Mouse (Mus musculus): ENCODE measurements around the gene Fam174b. TPM values are rescaled to one million over a fixed set of nuclear protein-coding genes. Genes with fewer than 3 reads are reported as not detected.
A peak's percentile ranks its signal among the peaks of the same experiment; 100 is the strongest.

Fam174b gene
- 17.9 and 33.9 TPM in 2 replicates for polyA plus RNA-seq (2014; fragmentation: Nextera tagmentation; extraction: Ambion mirVana)

- under 1% methylated on average over 83 of the region's 94 CpGs for WGBS
Measured at GRCm38 (mm10) chr7:73740111-73741035, at the start of gene Fam174b. Fam174b (plus strand) TSS chr7:73740302.

GRCm38 (mm10) chr7:73697092-73697491 is 43.0 kb upstream of the Fam174b start:
- Histone ChIP-seq H3K4me2 (replicated peaks; ENCODE audit: low read depth, low read length) (no peak overlapping the region), H3K9ac (ENCODE audit: low read depth, low read length) (no peak overlapping the region), H3K36me3 (ENCODE audit: control insufficient read depth, insufficient read depth, low read length) (no peaks in the 10 kb centered on the region), H3K4me3 (ENCODE audit: low read length) (no peak overlapping the region), H3K27me3 (ENCODE audit: control insufficient read depth, insufficient read depth, low read length) (no peaks in the 10 kb centered on the region), H3K27ac (ENCODE audit: low read depth, low read length) (no peak overlapping the region), H3K9me3 (ENCODE audit: control insufficient read depth, low read length) (no peaks in the 10 kb centered on the region), H3K4me1 (ENCODE audit: control insufficient read depth, insufficient read depth, low read length) (no peaks in the 10 kb centered on the region)
- WGBS: 58% methylated on average over 3 of the region's 3 CpGs
- no peak for ATAC-seq (ENCODE audit: low FRiP score, low TSS enrichment)

More at GRCm38 (mm10) chr7:73740111-73741035, at the start of gene Fam174b:
- Histone ChIP-seq H3K4me2 (replicated peaks; ENCODE audit: low read depth, low read length) (peak within 1 kb of the TSS; percentile 97), H3K27me3 (ENCODE audit: control insufficient read depth, insufficient read depth, low read length) (peaks cover 6% of the 10 kb centered on the region; the same call in 1 of the 2 replicates), H3K9me3 (ENCODE audit: control insufficient read depth, low read length) (no peaks in the 10 kb centered on the region), H3K27ac (ENCODE audit: low read depth, low read length) (peak within 1 kb of the TSS; percentile 38; the same call in 1 of the 2 replicates), H3K4me1 (ENCODE audit: control insufficient read depth, insufficient read depth, low read length) (peaks cover 13% of the 10 kb centered on the region), H3K9ac (ENCODE audit: low read depth, low read length) (peak within 1 kb of the TSS; percentile 66), H3K36me3 (ENCODE audit: control insufficient read depth, insufficient read depth, low read length) (no peaks in the 10 kb centered on the region), H3K4me3 (ENCODE audit: low read length) (peak within 1 kb of the TSS; percentile 65)
- peak; percentile 94 for ATAC-seq (ENCODE audit: low FRiP score, low TSS enrichment)

- Histone ChIP-seq H3K27me3 (ENCODE audit: control insufficient read depth, insufficient read depth, low read length) (no peaks in the 10 kb centered on the region), H3K9ac (ENCODE audit: low read depth, low read length) (no peak overlapping the region), H3K27ac (ENCODE audit: low read depth, low read length) (no peak overlapping the region), H3K9me3 (ENCODE audit: control insufficient read depth, low read length) (no peaks in the 10 kb centered on the region), H3K36me3 (ENCODE audit: control insufficient read depth, insufficient read depth, low read length) (no peaks in the 10 kb centered on the region), H3K4me3 (ENCODE audit: low read length) (no peak overlapping the region), H3K4me2 (replicated peaks; ENCODE audit: low read depth, low read length) (no peak overlapping the region), H3K4me1 (ENCODE audit: control insufficient read depth, insufficient read depth, low read length) (no peaks in the 10 kb centered on the region)
- ATAC-seq (ENCODE audit: low FRiP score, low TSS enrichment): no peak
Measured at GRCm38 (mm10) chr7:73704305-73704704, 35.8 kb upstream of the Fam174b start.

DNA sequence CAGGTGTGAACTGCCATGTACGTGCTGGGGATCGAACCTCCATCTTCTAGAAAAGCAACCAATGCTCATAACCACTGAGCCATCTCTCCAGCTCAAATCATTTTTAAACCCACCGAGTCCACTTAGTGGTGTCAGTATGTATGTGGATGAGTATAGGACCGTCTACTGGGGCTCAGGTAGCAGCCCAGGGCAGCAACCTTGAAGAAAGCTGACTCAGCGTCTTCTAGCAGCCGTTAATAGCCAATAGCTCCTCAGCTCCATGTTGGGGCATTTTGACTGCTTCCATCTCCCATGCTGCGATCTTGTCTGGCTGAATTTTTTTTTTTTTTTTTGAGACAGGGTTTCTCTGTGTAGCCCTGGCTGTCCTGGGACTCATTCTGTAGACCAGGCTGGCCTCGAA is 26.6 kb upstream of the Fam174b start:
- no peak overlapping the region for H3K4me3 ChIP-seq (ENCODE audit: low read length)

GRCm38 (mm10) chr7:73715928-73716749 is 24.0 kb upstream of the Fam174b start:
- ATAC-seq (ENCODE audit: low FRiP score, low TSS enrichment): peak; percentile 85
- H3K4me1 ChIP-seq (ENCODE audit: control insufficient read depth, insufficient read depth, low read length): no peaks in the 10 kb centered on the region
- no peak overlapping the region for H3K4me3 ChIP-seq (ENCODE audit: low read length)
- H3K9ac ChIP-seq (ENCODE audit: low read depth, low read length): no peak overlapping the region
- H3K27ac ChIP-seq (ENCODE audit: low read depth, low read length): no peak overlapping the region
- no peaks in the 10 kb centered on the region for H3K27me3 ChIP-seq (ENCODE audit: control insufficient read depth, insufficient read depth, low read length)
- H3K36me3 ChIP-seq (ENCODE audit: control insufficient read depth, insufficient read depth, low read length): no peaks in the 10 kb centered on the region
- H3K9me3 ChIP-seq (ENCODE audit: control insufficient read depth, low read length): no peaks in the 10 kb centered on the region; the same call in 1 of the 2 replicates
- H3K4me2 ChIP-seq (replicated peaks; ENCODE audit: low read depth, low read length): no peak overlapping the region
- WGBS: 35% methylated on average over 15 of the region's 15 CpGs

More for the DNA sequence above, 26.6 kb upstream of the Fam174b start:
- WGBS: 90% methylated on average over 8 of the region's 8 CpGs
- ATAC-seq (ENCODE audit: low FRiP score, low TSS enrichment): no peak
- H3K9me3 ChIP-seq (ENCODE audit: control insufficient read depth, low read length): no peaks in the 10 kb centered on the region; the same call in 1 of the 2 replicates
- H3K9ac ChIP-seq (ENCODE audit: low read depth, low read length): no peak overlapping the region
- H3K4me1 ChIP-seq (ENCODE audit: control insufficient read depth, insufficient read depth, low read length): no peaks in the 10 kb centered on the region
- no peak overlapping the region for H3K4me2 ChIP-seq (replicated peaks; ENCODE audit: low read depth, low read length)
- H3K36me3 ChIP-seq (ENCODE audit: control insufficient read depth, insufficient read depth, low read length): no peaks in the 10 kb centered on the region
- H3K27me3 ChIP-seq (ENCODE audit: control insufficient read depth, insufficient read depth, low read length): no peaks in the 10 kb centered on the region
- no peak overlapping the region for H3K27ac ChIP-seq (ENCODE audit: low read depth, low read length)

DNA sequence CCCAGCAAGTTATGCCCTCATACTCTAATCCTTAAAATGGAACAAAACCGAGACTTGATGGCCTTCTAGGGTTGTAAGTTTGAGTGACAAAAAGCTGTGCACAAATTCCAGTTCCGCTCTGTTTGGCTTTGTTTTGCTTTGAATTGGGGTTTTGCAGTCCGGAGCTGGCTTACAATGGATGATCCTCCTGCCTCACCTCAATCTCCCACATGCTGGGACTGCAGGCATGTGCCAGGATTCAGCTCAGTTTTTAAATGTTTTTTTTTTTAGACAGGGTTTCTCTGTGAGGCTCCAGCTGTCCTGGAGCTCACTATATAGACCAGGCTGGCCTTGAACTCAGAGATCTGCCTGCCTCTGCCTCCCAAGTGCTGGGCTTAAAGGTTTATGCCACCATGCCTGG is 23.3 kb upstream of the Fam174b start:
- Histone ChIP-seq H3K27ac (ENCODE audit: low read depth, low read length) (no peak overlapping the region; the same call in 1 of the 2 replicates), H3K9me3 (ENCODE audit: control insufficient read depth, low read length) (no peaks in the 10 kb centered on the region; the same call in 1 of the 2 replicates), H3K36me3 (ENCODE audit: control insufficient read depth, insufficient read depth, low read length) (no peaks in the 10 kb centered on the region), H3K4me3 (ENCODE audit: low read length) (no peak overlapping the region), H3K4me2 (replicated peaks; ENCODE audit: low read depth, low read length) (no peak overlapping the region; the same call in 1 of the 2 replicates), H3K9ac (ENCODE audit: low read depth, low read length) (no peak overlapping the region), H3K4me1 (ENCODE audit: control insufficient read depth, insufficient read depth, low read length) (no peaks in the 10 kb centered on the region), H3K27me3 (ENCODE audit: control insufficient read depth, insufficient read depth, low read length) (no peaks in the 10 kb centered on the region)
- ATAC-seq (ENCODE audit: low FRiP score, low TSS enrichment): no peak
- 50% methylated on average over 3 of the region's 3 CpGs for WGBS

- H3K4me2 ChIP-seq (replicated peaks; ENCODE audit: low read depth, low read length): no peak overlapping the region
- H3K4me3 ChIP-seq (ENCODE audit: low read length): no peak overlapping the region
- no peaks in the 10 kb centered on the region for H3K36me3 ChIP-seq (ENCODE audit: control insufficient read depth, insufficient read depth, low read length)
- no peaks in the 10 kb centered on the region; the same call in 1 of the 2 replicates for H3K9me3 ChIP-seq (ENCODE audit: control insufficient read depth, low read length)
- no peak for ATAC-seq (ENCODE audit: low FRiP score, low TSS enrichment)
- no peaks in the 10 kb centered on the region for H3K27me3 ChIP-seq (ENCODE audit: control insufficient read depth, insufficient read depth, low read length)
- H3K27ac ChIP-seq (ENCODE audit: low read depth, low read length): no peak overlapping the region
- no peak overlapping the region for H3K9ac ChIP-seq (ENCODE audit: low read depth, low read length)
- WGBS: 82% methylated on average over 10 of the region's 10 CpGs
- no peaks in the 10 kb centered on the region for H3K4me1 ChIP-seq (ENCODE audit: control insufficient read depth, insufficient read depth, low read length)
Measured at GRCm38 (mm10) chr7:73718031-73718430, 22.1 kb upstream of the Fam174b start.

DNA sequence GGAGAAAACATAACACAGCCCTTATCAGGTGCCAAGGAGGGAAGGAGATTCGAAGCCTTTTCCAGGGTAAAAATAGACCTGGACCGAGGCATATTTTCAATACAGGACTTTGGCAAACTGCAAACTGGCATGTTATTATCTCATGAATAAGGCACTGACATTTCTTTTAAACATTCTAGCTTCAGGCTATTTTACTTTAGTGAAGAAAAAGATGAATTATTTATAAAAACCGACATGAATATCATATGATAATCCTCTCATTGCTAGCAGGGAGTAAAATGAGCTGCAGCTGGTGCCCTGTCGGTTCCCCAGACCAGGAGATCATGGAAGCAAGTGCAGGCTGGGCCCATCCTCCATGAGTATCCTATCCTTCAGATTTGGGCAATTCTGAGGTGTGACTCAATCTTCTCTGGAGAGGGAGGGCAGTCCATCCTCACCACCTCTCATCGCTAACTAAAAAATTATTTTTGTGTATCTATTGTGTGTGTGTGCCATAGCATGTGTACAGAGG is 21.6 kb upstream of the Fam174b start:
- ATAC-seq (ENCODE audit: low FRiP score, low TSS enrichment): no peak
- no peak overlapping the region for H3K27ac ChIP-seq (ENCODE audit: low read depth, low read length)
- no peaks in the 10 kb centered on the region for H3K36me3 ChIP-seq (ENCODE audit: control insufficient read depth, insufficient read depth, low read length)
- no peak overlapping the region for H3K9ac ChIP-seq (ENCODE audit: low read depth, low read length)
- no peak overlapping the region for H3K4me3 ChIP-seq (ENCODE audit: low read length)
- no peaks in the 10 kb centered on the region for H3K27me3 ChIP-seq (ENCODE audit: control insufficient read depth, insufficient read depth, low read length)
- WGBS: 78% methylated on average over 5 of the region's 5 CpGs
- H3K4me2 ChIP-seq (replicated peaks; ENCODE audit: low read depth, low read length): no peak overlapping the region
- H3K4me1 ChIP-seq (ENCODE audit: control insufficient read depth, insufficient read depth, low read length): no peaks in the 10 kb centered on the region
- H3K9me3 ChIP-seq (ENCODE audit: control insufficient read depth, low read length): no peaks in the 10 kb centered on the region; the same call in 1 of the 2 replicates

All from kidney, embryonic 14.5 days (tissue).